Mouse (Mus musculus): ENCODE results near the gene Vps35l. TPM values are rescaled to one million over a fixed set of nuclear protein-coding genes. Genes with fewer than 3 reads are reported as not detected.

Gene Vps35l
- polyA plus RNA-seq (2015; fragmentation: Nextera tagmentation; extraction: Ambion mirVana): 63.0 and 67.6 TPM in 2 replicates

GRCm38 (mm10) chr7:118739975-118740531, at the start of gene Vps35l:
Gene Vps35l (plus strand): TSS chr7:118740226.
- peak; percentile 90 for ATAC-seq (ENCODE audit: insufficient number of reproducible peaks, low FRiP score, low TSS enrichment, low read depth)
- under 1% methylated on average over 16 of the region's 16 CpGs for WGBS
- Histone ChIP-seq H3K27ac (replicated peaks) (peak within 1 kb of the TSS; percentile 69), H3K4me2 (replicated peaks) (peak within 1 kb of the TSS; percentile 79), H3K27me3 (no peaks in the 10 kb centered on the region), H3K4me1 (peaks cover 10% of the 10 kb centered on the region), H3K9me3 (replicated peaks) (no peaks in the 10 kb centered on the region), H3K4me3 (replicated peaks) (peak within 1 kb of the TSS; percentile 77), H3K9ac (peak within 1 kb of the TSS; percentile 55), H3K36me3 (peaks cover 7% of the 10 kb centered on the region)

DNA sequence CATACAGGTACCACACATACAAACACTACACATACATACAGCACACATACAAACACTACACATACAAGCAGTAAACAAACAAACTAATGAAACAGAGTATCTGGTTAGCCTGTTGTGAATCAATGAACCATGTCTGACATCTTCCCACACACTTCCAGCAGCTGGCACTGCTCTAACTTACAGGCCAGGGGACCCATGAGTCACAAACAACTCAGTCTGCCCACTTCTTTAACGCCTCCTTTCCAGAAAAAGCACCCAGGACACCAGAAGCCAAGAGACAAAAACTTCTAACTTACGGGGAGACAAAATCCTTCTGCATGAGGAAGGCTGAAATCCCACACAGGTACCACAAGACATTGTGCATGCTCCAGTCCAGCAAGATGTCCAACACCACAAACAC, 48.7 kb upstream of the Vps35l start:
- no peak overlapping the region for H3K4me2 ChIP-seq (replicated peaks)
- no peaks in the 10 kb centered on the region for H3K9me3 ChIP-seq (replicated peaks)
- no peaks in the 10 kb centered on the region for H3K27me3 ChIP-seq
- no peak overlapping the region for H3K27ac ChIP-seq (replicated peaks)
- H3K9ac ChIP-seq: no peak overlapping the region
- WGBS: 81% methylated on average over 2 of the region's 2 CpGs
- ATAC-seq (ENCODE audit: insufficient number of reproducible peaks, low FRiP score, low TSS enrichment, low read depth): no peak
- no peak overlapping the region for H3K4me3 ChIP-seq (replicated peaks)
- peaks cover 73% of the 10 kb centered on the region for H3K36me3 ChIP-seq
- no peaks in the 10 kb centered on the region for H3K4me1 ChIP-seq

DNA sequence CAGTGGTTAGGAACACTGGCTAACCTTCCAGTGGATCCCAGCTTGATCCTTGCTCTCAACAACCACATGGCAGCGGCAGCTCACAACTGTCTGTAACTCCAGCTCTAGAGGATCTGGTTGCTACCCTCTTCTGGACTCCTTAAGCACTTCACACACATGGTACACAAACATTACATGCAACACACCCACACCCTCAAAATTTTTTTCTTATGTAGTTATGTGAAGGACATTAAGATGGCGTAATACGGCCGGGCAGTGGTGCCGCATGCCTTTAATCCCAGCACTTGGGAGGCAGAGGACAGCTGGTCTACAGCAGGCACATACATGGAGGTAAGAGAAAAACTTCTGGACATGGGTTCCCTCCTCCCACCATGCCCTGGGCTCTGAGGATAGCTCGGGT, 43.9 kb upstream of the Vps35l start:
- WGBS: 92% methylated on average over 6 of the region's 6 CpGs
- no peaks in the 10 kb centered on the region for H3K9me3 ChIP-seq (replicated peaks)
- no peaks in the 10 kb centered on the region for H3K27me3 ChIP-seq
- H3K27ac ChIP-seq (replicated peaks): no peak overlapping the region
- no peaks in the 10 kb centered on the region for H3K4me1 ChIP-seq
- no peak overlapping the region for H3K9ac ChIP-seq
- H3K4me3 ChIP-seq (replicated peaks): no peak overlapping the region
- no peak for ATAC-seq (ENCODE audit: insufficient number of reproducible peaks, low FRiP score, low TSS enrichment, low read depth)
- H3K4me2 ChIP-seq (replicated peaks): no peak overlapping the region
- peaks cover 57% of the 10 kb centered on the region for H3K36me3 ChIP-seq

DNA sequence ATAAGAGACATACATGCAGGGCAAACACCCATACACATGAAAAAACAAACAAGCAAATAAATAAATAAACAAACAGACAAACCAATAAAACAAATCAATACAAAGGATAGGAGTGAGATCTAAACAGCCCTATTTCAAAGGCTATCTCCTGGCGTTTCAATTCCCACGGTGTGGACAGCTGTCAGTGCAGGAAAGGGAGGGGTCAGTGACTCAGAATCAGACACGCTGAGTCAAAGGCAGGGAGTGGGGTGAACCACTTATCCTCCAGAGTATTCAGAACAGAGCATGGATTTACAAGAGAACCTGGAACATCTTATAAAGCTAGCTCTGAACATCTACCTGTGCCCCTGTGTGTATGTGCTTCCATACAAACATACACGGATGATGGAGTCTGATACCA, 42.9 kb upstream of the Vps35l start:
- 70% methylated on average over 4 of the region's 4 CpGs for WGBS
- peaks cover 51% of the 10 kb centered on the region for H3K36me3 ChIP-seq
- no peak for ATAC-seq (ENCODE audit: insufficient number of reproducible peaks, low FRiP score, low TSS enrichment, low read depth)
- H3K27ac ChIP-seq (replicated peaks): no peak overlapping the region
- no peaks in the 10 kb centered on the region for H3K4me1 ChIP-seq
- H3K4me3 ChIP-seq (replicated peaks): no peak overlapping the region
- H3K4me2 ChIP-seq (replicated peaks): no peak overlapping the region
- no peaks in the 10 kb centered on the region for H3K27me3 ChIP-seq
- H3K9me3 ChIP-seq (replicated peaks): no peaks in the 10 kb centered on the region
- no peak overlapping the region for H3K9ac ChIP-seq

DNA sequence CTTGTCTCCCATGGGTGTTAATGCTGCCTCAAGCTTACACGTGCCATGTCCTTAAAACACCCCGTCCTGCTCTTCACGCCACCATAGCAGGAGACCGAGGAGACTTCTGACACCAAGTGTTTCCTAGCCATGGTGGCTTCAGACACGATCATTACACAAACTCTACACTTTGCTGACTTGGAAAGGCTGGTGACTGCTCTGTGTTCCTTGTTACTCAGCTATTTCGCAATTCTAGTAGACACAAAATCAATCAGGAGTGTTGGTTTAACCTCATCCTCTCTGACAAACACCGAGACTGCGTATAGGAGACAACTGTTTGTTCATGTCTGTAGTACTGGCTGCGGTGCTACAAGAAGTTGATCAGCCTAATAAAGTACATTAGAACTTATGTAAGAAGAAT, 41.1 kb upstream of the Vps35l start:
- 0 out of 2 replicates have a peak, but pooled peaks cover 9% of the 10 kb centered on the region for H3K4me1 ChIP-seq

GRCm38 (mm10) chr7:118703144-118703561, 36.9 kb upstream of the Vps35l start:
- no peak for ATAC-seq (ENCODE audit: insufficient number of reproducible peaks, low FRiP score, low TSS enrichment, low read depth)
- Histone ChIP-seq H3K27me3 (no peaks in the 10 kb centered on the region), H3K4me3 (replicated peaks) (no peak overlapping the region), H3K4me2 (replicated peaks) (no peak overlapping the region), H3K4me1 (peaks cover 31% of the 10 kb centered on the region), H3K36me3 (0 out of 2 replicates have a peak, but pooled peaks cover 6% of the 10 kb centered on the region), H3K9me3 (replicated peaks) (no peaks in the 10 kb centered on the region), H3K27ac (replicated peaks) (no peak overlapping the region), H3K9ac (no peak overlapping the region)
- 86% methylated on average over 15 of the region's 15 CpGs for WGBS

More for the DNA sequence above, 41.1 kb upstream of the Vps35l start:
- no peak for ATAC-seq (ENCODE audit: insufficient number of reproducible peaks, low FRiP score, low TSS enrichment, low read depth)
- no peak overlapping the region for H3K4me2 ChIP-seq (replicated peaks)
- H3K4me3 ChIP-seq (replicated peaks): no peak overlapping the region
- WGBS: 88% methylated on average over 9 of the region's 9 CpGs
- no peaks in the 10 kb centered on the region for H3K27me3 ChIP-seq
- no peak overlapping the region for H3K27ac ChIP-seq (replicated peaks)
- H3K36me3 ChIP-seq: peaks cover 41% of the 10 kb centered on the region
- H3K9me3 ChIP-seq (replicated peaks): no peaks in the 10 kb centered on the region
- H3K9ac ChIP-seq: no peak overlapping the region

DNA sequence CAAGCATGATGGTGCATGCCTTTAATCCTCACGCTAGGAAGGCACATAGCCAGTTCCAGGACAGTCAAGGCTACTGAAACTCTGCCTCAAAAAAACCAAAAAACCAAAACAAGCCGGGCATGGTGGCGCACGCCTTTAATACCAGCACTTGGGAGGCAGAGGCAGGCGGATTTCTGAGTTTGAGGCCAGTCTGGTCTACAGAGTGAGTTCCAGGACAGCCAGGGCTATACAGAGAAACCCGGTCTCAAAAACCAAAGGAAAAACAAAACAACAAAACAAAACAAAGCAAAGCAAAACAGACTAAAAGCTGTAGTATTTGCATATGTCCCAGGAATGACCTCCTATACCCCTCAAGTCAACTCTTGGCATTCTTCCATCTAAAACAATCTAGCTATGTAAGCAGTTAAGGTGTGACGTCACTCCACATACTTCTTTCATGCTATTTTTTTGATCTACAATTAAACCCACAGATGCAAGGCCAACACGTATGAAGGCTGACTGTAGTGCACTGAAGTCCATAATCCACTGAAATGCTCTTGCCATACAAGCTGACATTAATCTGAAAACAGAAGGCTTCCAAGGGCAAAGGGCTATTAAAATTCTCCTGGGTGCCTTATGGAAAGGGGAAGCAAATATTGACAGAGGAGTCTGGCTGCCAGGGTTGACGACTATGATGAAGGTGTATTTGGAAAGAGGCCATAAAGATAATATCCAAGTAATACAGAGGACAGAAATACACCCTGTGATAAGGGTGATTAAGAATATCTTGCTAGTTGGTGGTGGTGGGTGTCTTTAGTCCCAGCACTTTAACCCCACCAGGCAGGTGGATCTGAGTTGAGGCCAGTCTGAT, 35.8 kb upstream of the Vps35l start:
- Histone ChIP-seq H3K36me3 (no peaks in the 10 kb centered on the region), H3K4me1 (peaks cover 31% of the 10 kb centered on the region), H3K27me3 (no peaks in the 10 kb centered on the region), H3K27ac (replicated peaks) (no peak overlapping the region), H3K9ac (no peak overlapping the region), H3K4me3 (replicated peaks) (peak overlapping the region; percentile 91), H3K9me3 (replicated peaks) (no peaks in the 10 kb centered on the region), H3K4me2 (replicated peaks) (peak overlapping the region; percentile 80)
- ATAC-seq (ENCODE audit: insufficient number of reproducible peaks, low FRiP score, low TSS enrichment, low read depth): no peak
- WGBS: 75% methylated on average over 9 of the region's 9 CpGs

DNA sequence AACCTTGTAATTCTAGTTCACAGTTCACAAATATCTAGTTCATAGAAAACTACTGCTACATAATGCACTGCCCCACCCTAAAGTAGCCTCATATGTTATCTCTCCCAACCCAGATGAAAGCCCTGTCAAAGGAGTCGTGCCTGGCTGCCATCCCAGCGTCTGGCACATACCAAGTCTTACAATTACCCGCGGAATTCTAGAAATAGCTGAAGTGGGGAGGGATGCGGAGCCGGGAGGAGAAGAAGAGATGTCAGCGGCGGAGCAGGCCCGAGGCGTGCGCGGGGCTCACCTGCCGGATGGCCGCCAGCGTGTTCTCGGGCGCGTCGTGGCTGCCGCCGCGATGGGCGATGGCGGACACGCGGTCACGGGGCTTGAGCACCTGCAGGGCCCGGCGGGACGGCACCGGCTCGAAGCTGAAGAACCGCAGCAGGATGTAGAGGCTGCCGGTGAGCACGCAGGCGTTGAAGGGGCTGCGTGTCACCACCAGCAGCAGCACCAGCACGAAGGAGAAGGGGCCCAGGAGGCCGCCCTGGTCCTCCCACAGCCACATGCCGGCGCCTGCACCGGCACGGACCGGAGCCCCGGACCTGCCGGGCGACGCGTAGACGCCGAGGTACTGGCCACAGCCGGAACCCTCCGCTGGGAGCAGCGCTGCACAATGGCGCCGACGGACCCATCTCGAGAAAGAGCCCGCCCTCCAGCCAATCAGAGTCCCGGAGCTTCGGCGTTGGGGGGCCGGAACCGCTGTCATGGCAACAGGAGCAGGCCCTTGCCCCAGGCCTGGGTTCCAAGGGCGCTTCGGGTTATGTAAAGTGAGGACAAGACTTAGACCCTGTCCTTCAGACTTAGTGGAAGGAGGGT, 34.7 kb upstream of the Vps35l start, which contains the start of gene Gde1:
Gde1 (minus strand) TSS at position 678 of the 861 bp plus-strand sequence.
- WGBS: under 1% methylated on average over 66 of the region's 66 CpGs
- peak; percentile 90 for ATAC-seq (ENCODE audit: insufficient number of reproducible peaks, low FRiP score, low TSS enrichment, low read depth)
- peak within 1 kb of the TSS; percentile 80 for H3K4me2 ChIP-seq (replicated peaks)

DNA sequence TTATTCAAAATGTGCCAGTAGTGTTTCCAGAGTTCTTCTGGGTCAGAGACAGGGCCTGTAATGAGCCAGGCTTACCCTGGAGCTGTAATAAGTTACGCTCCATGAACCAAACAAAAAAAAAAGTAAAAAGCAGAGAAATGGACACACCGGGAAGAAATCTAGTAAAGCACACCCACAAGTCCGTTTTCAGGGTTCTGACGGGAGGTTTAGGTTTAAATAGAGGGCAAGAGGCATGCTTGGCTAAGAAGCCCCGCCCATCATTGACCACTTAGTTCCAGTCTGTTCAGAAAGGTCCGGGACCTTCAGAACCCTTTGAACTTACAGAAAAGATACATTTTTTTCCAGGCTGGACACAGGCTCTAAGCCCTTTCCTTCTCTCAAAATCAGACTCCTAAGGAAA, 34.0 kb upstream of the Vps35l start:
- H3K4me3 ChIP-seq (replicated peaks): peak overlapping the region; percentile 91

More for the DNA sequence above, 34.7 kb upstream of the Vps35l start, which contains the start of gene Gde1:
- H3K4me1 ChIP-seq: peaks cover 31% of the 10 kb centered on the region
- no peaks in the 10 kb centered on the region for H3K27me3 ChIP-seq
- H3K4me3 ChIP-seq (replicated peaks): peak within 1 kb of the TSS; percentile 91
- no peaks in the 10 kb centered on the region for H3K36me3 ChIP-seq
- H3K27ac ChIP-seq (replicated peaks): peak within 1 kb of the TSS; percentile 80
- H3K9me3 ChIP-seq (replicated peaks): no peaks in the 10 kb centered on the region
- peak within 1 kb of the TSS; percentile 90 for H3K9ac ChIP-seq

DNA sequence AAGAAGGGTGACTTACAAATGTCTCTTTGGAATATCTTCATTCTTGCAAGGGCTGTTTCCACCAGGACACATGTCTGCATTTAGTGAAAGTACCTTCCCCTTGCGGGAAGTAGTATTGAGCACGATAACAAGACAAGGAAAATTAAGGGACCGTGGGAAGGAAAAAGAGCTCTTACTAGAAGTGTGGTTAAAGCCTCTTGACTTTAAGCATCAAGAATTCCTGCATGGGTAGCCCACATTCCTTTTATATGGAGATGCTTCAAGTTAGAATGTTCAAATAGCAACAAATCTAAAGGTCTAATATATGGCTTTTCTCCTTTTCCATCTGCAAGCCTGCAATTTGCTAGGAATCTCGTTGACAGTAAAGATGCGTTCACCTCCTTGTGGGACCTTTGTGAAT, 33.5 kb upstream of the Vps35l start:
- Histone ChIP-seq H3K27ac (replicated peaks) (no peak overlapping the region), H3K9ac (no peak overlapping the region), H3K4me2 (replicated peaks) (no peak overlapping the region), H3K27me3 (no peaks in the 10 kb centered on the region), H3K9me3 (replicated peaks) (no peaks in the 10 kb centered on the region), H3K4me3 (replicated peaks) (no peak overlapping the region), H3K36me3 (no peaks in the 10 kb centered on the region), H3K4me1 (peaks cover 31% of the 10 kb centered on the region)
- no peak for ATAC-seq (ENCODE audit: insufficient number of reproducible peaks, low FRiP score, low TSS enrichment, low read depth)
- WGBS: 87% methylated on average over 5 of the region's 5 CpGs

More for the DNA sequence above, 34.0 kb upstream of the Vps35l start:
- no peak for ATAC-seq (ENCODE audit: insufficient number of reproducible peaks, low FRiP score, low TSS enrichment, low read depth)
- Histone ChIP-seq H3K36me3 (no peaks in the 10 kb centered on the region), H3K9ac (no peak overlapping the region), H3K27me3 (no peaks in the 10 kb centered on the region), H3K4me2 (replicated peaks) (peak overlapping the region; percentile 80), H3K9me3 (replicated peaks) (no peaks in the 10 kb centered on the region), H3K27ac (replicated peaks) (no peak overlapping the region), H3K4me1 (peaks cover 31% of the 10 kb centered on the region)
- 33% methylated on average over 6 of the region's 6 CpGs for WGBS

GRCm38 (mm10) chr7:118707216-118707615, 32.8 kb upstream of the Vps35l start:
- Histone ChIP-seq H3K27ac (replicated peaks) (no peak overlapping the region), H3K9me3 (replicated peaks) (no peaks in the 10 kb centered on the region), H3K4me1 (peaks cover 31% of the 10 kb centered on the region), H3K27me3 (no peaks in the 10 kb centered on the region), H3K4me3 (replicated peaks) (no peak overlapping the region), H3K9ac (no peak overlapping the region), H3K4me2 (replicated peaks) (no peak overlapping the region), H3K36me3 (no peaks in the 10 kb centered on the region)
- WGBS: 72% methylated on average over 2 of the region's 2 CpGs
- no peak for ATAC-seq (ENCODE audit: insufficient number of reproducible peaks, low FRiP score, low TSS enrichment, low read depth)

Data from embryonic facial prominence, embryonic 15.5 days (tissue).